Mouse (Mus musculus): ENCODE data around the gene Krt27.
A peak's percentile ranks its signal among the peaks of the same experiment; 100 is the strongest.

The Krt27 gene

GRCm38 (mm10) chr11:99351004-99351403 lies at the start of gene Krt27:
Gene Krt27 (minus strand): TSS chr11:99351104.
- DNase-seq = no peak

DNA sequence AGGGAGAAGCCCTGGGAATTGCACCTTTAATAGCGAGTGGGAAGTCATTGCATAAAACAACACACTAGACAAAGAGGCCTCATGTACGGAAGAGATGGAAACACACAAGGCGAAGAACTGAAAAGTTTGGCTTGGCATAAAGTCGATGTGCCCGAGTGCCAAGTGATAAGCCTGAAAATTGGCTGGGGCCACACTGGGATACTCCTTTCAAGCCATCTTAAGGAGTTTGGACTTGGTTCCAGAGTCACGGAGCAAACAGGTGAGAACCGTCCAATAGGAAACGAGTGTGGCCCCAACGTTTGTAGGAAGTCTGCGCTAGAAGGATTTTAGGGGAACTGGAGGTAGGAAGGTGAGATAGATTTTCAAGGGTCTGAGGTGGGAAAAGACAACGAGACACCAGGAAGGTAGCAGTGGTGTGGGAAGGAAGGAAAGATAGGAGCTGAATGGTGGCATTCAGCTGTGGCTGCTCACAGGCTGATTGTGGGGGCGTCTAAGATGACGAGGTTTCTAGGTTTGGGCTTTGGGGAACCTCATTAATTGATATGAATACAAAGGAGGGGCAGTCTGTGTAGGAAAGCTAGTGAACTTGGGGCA lies 49.1 kb upstream of the Krt27 start:
- no peak for DNase-seq

GRCm38 (mm10) chr11:99398832-99399231 lies 47.9 kb upstream of the Krt27 start:
- DNase-seq = no peak

- no peak for DNase-seq
These were observed 47.2 kb upstream of the Krt27 start for GRCm38 (mm10) chr11:99398084-99398483.

DNA sequence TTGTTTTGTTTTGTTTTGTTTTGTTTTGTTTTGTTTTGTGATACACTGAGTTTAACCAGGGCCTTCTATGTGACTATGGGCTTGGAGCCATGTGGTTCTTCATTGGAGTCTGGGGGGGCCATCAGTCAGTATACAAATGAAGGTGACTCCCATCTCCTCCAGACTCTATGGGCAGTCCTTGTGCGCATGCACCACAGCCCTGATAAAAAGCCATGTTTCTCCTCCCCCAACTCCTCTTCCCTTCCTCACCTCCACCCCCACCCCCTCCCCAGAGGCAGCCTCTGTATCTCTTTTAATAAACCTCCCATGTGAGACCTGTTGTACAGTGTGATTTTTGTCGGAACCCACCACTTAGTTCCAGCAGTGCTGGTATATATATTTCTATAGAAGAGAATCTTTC lies 45.8 kb upstream of the Krt27 start:
- no peak for DNase-seq

GRCm38 (mm10) chr11:99396034-99396433 lies 45.1 kb upstream of the Krt27 start:
- DNase-seq = no peak

GRCm38 (mm10) chr11:99392492-99392891 lies 41.6 kb upstream of the Krt27 start:
- no peak for DNase-seq

- DNase-seq = no peak
These were observed 40.5 kb upstream of the Krt27 start for GRCm38 (mm10) chr11:99391375-99391774.

DNA sequence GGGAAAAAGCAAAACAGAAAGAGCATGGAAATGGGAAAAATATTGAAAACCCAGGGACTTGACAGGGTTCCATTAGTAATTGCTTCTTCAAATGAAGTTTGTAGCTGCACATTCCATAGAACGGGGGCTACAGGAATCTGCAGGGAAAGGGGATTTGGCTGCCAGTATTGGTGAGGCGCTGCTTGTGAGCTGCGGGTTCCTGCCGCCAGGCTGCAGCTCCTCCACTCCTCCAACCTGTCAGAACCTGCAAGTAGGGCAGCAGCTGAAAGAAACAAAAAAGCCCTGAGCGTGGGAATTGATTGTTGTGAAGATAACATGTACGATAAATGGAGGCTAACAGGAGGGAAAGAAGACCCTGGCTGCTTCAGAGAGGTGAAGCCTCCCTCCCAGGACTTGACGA lies 40.0 kb upstream of the Krt27 start:
- DNase-seq = no peak

DNA sequence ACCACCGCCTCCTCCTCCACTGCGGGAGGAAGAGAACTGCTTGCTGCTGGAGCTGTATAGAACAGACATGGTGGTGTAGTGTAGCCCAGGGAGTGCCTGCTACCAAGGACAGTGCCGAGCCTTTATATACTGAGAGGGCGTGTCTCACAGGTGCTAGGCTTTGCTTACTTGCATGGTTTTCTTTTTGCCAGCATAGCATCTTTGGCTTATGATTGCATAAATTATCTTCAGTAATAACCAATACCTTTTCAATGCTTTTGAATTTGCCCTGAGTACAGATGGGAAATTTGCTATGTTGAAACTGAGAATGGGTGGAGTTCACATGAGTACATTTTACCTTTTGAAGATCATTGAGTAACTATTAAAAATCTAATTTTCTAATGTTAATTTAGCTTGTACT lies 38.4 kb upstream of the Krt27 start, which contains the start of gene Krt10:
Gene Krt10, minus strand, starts transcription at position 101 of the 400 bp plus-strand sequence.
- DNase-seq = no peak

GRCm38 (mm10) chr11:99388661-99389060 lies 37.8 kb upstream of the Krt27 start:
- no peak for DNase-seq

- peak; percentile 58 to 61 for DNase-seq
These were observed 35.2 kb upstream of the Krt27 start for GRCm38 (mm10) chr11:99385813-99386721.

DNA sequence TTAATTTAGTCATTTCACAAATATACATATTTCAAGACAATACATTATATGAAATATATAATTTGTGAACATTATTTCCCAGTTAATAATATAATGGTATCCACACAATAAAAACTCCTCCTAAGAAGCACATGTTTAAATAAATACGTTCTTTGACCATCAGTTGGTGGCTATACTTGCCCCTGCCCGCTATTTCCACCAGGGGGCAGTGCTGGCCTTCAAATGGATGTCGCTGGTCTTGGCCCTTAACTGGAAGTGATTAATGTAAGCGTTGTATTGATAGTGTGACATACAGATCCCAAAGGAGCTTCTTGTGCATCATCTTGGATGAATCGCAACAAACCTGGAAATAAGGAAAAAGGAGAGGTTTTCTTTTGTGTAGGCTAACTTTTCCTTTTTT lies 28.7 kb upstream of the Krt27 start:
- peak in 1 of 2 experiments; percentile 17 for DNase-seq

- no peak for DNase-seq
These were observed 23.9 kb upstream of the Krt27 start, which contains the start of gene Krt28 for GRCm38 (mm10) chr11:99374803-99375202. Gene Krt28 (minus strand): TSS chr11:99374903.

- no peak for DNase-seq
These were observed 19.0 kb upstream of the Krt27 start for GRCm38 (mm10) chr11:99369853-99370451.

DNA sequence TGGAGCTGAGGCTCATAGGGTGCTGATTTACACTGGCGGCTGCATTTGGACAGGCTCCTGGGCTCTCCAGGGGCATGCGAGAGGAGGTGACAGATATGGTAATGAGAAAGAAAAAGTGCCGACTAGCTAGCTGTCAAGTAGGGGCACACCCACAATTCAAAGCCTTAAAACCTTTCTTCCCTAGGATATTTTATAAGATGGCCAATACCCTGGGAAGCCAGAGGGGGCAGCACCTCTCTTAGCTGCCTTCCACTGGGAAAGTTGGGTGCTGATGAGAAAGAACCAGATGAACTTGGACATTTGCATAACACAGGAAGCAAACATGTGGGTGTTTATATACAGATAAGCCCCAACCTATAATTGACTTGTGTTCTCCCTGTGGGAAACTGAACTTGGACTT lies 18.3 kb upstream of the Krt27 start:
- DNase-seq = no peak

GRCm38 (mm10) chr11:99366791-99367190 lies 15.9 kb upstream of the Krt27 start:
- no peak for DNase-seq

DNA sequence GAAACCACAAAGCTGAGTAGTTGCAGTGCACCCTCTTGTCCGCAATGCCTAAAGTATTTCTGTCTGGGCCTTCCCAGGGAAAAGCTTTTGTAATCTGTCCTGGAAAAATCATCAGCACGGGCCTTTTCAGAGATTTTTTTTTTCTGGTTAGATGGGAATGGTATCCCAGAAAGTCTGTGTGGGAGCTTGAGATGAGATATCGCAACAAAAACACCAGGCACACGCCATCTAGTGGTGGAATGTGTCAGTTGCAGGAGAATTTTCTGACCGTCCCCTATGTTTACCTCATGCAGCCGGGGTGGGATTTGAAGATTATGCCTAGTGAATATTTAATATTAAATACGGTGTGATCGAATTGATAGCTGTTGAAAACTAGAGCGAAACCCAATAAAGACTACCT lies 13.5 kb upstream of the Krt27 start:
- no peak for DNase-seq

- no peak for DNase-seq
These were observed 10.5 kb upstream of the Krt27 start for GRCm38 (mm10) chr11:99361423-99361822.

GRCm38 (mm10) chr11:99339299-99339847 lies 11.5 kb downstream of the Krt27 start:
- no peak for DNase-seq

GRCm38 (mm10) chr11:99337866-99338265 lies 13.0 kb downstream of the Krt27 start, which contains the start of gene Krt26:
Gene Krt26 (minus strand): TSS chr11:99337966.
- DNase-seq = no peak

DNA sequence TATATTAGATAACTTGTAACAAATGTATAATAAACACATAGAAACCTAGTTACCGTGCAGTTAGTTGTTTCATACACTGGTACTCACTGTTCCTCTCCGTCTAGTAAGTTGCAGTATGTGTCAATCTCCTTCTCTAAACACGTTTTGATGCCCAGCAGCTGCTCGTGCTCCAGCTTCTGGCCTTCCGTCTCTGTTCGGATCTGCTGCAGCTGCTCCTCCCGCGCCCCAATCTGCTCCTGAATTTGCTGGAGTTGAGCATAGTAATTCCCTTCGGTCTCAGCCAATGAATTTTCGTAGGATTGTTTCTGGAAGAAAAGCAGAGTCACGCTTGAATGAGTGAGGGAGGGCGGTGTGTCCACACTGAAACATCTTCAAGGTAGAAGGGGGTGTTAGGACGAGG lies 17.5 kb downstream of the Krt27 start:
- no peak for DNase-seq

GRCm38 (mm10) chr11:99329655-99330054 lies 21.2 kb downstream of the Krt27 start:
- no peak for DNase-seq
